In the genomic region with DNA sequence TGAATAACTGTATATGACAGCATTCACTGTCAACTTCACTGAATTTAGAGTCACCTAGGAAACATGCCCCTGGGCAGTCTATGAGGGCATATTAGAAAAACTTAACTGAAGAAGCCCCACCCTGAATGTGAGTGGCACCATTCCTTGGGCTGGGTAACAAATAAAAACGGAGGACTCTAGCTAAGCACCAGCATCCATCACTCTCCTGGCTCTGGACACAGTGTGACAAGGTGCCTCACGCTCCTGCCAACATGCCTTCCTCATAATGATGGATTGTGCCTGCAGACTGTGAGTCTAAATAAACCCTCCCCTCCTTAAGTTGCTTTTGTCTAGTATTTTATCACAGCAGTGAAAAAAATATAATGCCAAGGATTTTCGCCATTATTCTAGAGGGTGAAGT, we compare ENCODE assay signal across 25 mouse cellular contexts.
"Had no signal": no experiment of that assay in that cellular context is flagged by ENCODE, and none has a peak within 500 bp of the region (broad histone marks: within the 10 kb centered on the region; RNA-seq: fewer than 3 reads in every experiment).

No protein-coding gene starts in this region.

- H3K4me3 ChIP-seq: heart, embryonic 13.5 days; heart, embryonic 15.5 days; kidney, embryonic 15.5 days; layer of hippocampus, adult 2 months; left cerebral cortex, adult 2 months; limb, embryonic 10.5 days; limb, embryonic 12.5 days had no signal

- ATAC-seq: forebrain, postnatal 0 days; hindbrain, postnatal 0 days; intestine, embryonic 16.5 days had no signal

- H3K4me1 ChIP-seq: heart, embryonic 13.5 days; heart, embryonic 15.5 days; kidney, embryonic 15.5 days had no signal

- H3K36me3 ChIP-seq: heart, embryonic 13.5 days; heart, embryonic 15.5 days; kidney, embryonic 15.5 days; limb, embryonic 10.5 days; limb, embryonic 12.5 days had no signal

- H3K27ac ChIP-seq: heart, embryonic 13.5 days; heart, embryonic 15.5 days; hindbrain, embryonic 14.5 days; hindbrain, postnatal 0 days; kidney, embryonic 15.5 days; kidney, postnatal 0 days; layer of hippocampus, adult 2 months; left cerebral cortex, adult 2 months; limb, embryonic 10.5 days; limb, embryonic 12.5 days had no signal

- H3K4me2 ChIP-seq: heart, embryonic 11.5 days; heart, embryonic 13.5 days; heart, embryonic 15.5 days; hindbrain, embryonic 14.5 days; kidney, embryonic 15.5 days; limb, embryonic 12.5 days; liver, embryonic 11.5 days had no signal

- H3K9ac ChIP-seq: forebrain, postnatal 0 days; heart, embryonic 13.5 days; heart, embryonic 15.5 days; hindbrain, embryonic 14.5 days; kidney, embryonic 15.5 days; limb, embryonic 12.5 days had no signal

- H3K9me3 ChIP-seq: heart, embryonic 13.5 days; heart, embryonic 15.5 days; kidney, embryonic 15.5 days; limb, embryonic 10.5 days; limb, embryonic 12.5 days had no signal

- DNase-seq: forebrain, postnatal 0 days; gastrocnemius, postnatal 14 days; gastrocnemius, postnatal 36 days; heart, adult 18-20 months; heart, postnatal 14 days; heart, postnatal 36 days; kidney, adult 11 months; kidney, adult 2 months; kidney, adult 9 months; kidney, postnatal 14 days; kidney, postnatal 4 days; liver had no signal

- H3K27me3 ChIP-seq: heart, embryonic 13.5 days; heart, embryonic 15.5 days; kidney, embryonic 15.5 days; limb, embryonic 12.5 days had no signal
